Mouse (Mus musculus) C2C12 (cell line): Measurements from ENCODE around the gene Pycr1.

Experiments used
- CTCF ChIP-seq: IDR thresholded peaks from one replicate; pipeline ENCODE4 v1.5.1; 2011; ENCODE audit not compliant: control insufficient read depth, insufficient read depth, insufficient read length
- USF1 ChIP-seq: IDR thresholded peaks from one replicate; pipeline ENCODE4 v1.6.1; 2011; ENCODE audit warnings: low read depth, mild to moderate bottlenecking, control low read depth, moderate library complexity

- no peak for TF ChIP-seq USF1
- TF ChIP-seq CTCF: no peak
Observed at GRCm38 (mm10) chr11:120613481-120613972, 30.0 kb downstream of the Pycr1 start.
